In genomic region chr1:161769329-161769728, GRCm38 (mm10) we compare ENCODE assay signal across 44 mouse cellular contexts. TPM values are rescaled to one million over a fixed set of nuclear protein-coding genes. Genes with fewer than 3 reads are reported as not detected.
"Had no signal": no experiment of that assay in that cellular context is flagged by ENCODE, and none has a peak within 500 bp of the region (broad histone marks: within the 10 kb centered on the region; RNA-seq: fewer than 3 reads in every experiment).

No protein-coding gene starts in this region.

- ATAC-seq: hindbrain, embryonic 16.5 days; hindbrain, postnatal 0 days; inflammation-experienced regulatory T-cells, adult 6 months; intestine, embryonic 15.5 days; intestine, embryonic 16.5 days; intestine, postnatal 0 days had no signal

- H3K9ac ChIP-seq: heart, embryonic 13.5 days; heart, embryonic 15.5 days; hindbrain, embryonic 12.5 days; hindbrain, embryonic 13.5 days; hindbrain, embryonic 14.5 days; hindbrain, embryonic 15.5 days; intestine, embryonic 15.5 days; kidney, embryonic 15.5 days had no signal

- H3K27me3 ChIP-seq: heart, embryonic 13.5 days; heart, embryonic 15.5 days; hindbrain, embryonic 12.5 days; hindbrain, embryonic 13.5 days; hindbrain, embryonic 15.5 days; intestine, embryonic 15.5 days; kidney, embryonic 15.5 days had no signal

- H3K36me3 ChIP-seq: heart, embryonic 10.5 days; heart, embryonic 13.5 days; heart, embryonic 15.5 days; hindbrain, embryonic 10.5 days; hindbrain, embryonic 12.5 days; hindbrain, embryonic 13.5 days; hindbrain, embryonic 15.5 days; intestine, embryonic 15.5 days; kidney, embryonic 15.5 days had no signal

- H3K4me2 ChIP-seq: heart, embryonic 11.5 days; heart, embryonic 13.5 days; heart, embryonic 15.5 days; hindbrain, embryonic 12.5 days; hindbrain, embryonic 13.5 days; hindbrain, embryonic 14.5 days; hindbrain, embryonic 15.5 days; intestine, embryonic 15.5 days; kidney, embryonic 15.5 days had no signal

- H3K27ac ChIP-seq: heart, embryonic 10.5 days; heart, embryonic 13.5 days; heart, embryonic 15.5 days; hindbrain, embryonic 10.5 days; hindbrain, embryonic 12.5 days; hindbrain, embryonic 13.5 days; hindbrain, embryonic 14.5 days; hindbrain, embryonic 15.5 days; hindbrain, postnatal 0 days; intestine, embryonic 15.5 days; kidney, embryonic 15.5 days; kidney, postnatal 0 days; layer of hippocampus, adult 2 months; left cerebral cortex, adult 2 months had no signal

- H3K9me3 ChIP-seq: heart, embryonic 10.5 days; heart, embryonic 13.5 days; heart, embryonic 15.5 days; hindbrain, embryonic 10.5 days; hindbrain, embryonic 12.5 days; hindbrain, embryonic 13.5 days; hindbrain, embryonic 15.5 days; intestine, embryonic 15.5 days; kidney, embryonic 15.5 days had no signal

- H3K4me3 ChIP-seq: heart, embryonic 10.5 days; heart, embryonic 13.5 days; heart, embryonic 15.5 days; hindbrain, embryonic 10.5 days; hindbrain, embryonic 12.5 days; hindbrain, embryonic 13.5 days; hindbrain, embryonic 15.5 days; intestine, embryonic 15.5 days; kidney, embryonic 15.5 days; layer of hippocampus, adult 2 months; left cerebral cortex, adult 2 months had no signal

- DNase-seq: heart, postnatal 10 days; heart, postnatal 14 days; heart, postnatal 36 days; heart, postnatal 4 days; kidney, adult 11 months; kidney, adult 18-20 months; kidney, adult 2 months; kidney, adult 8-10 months; kidney, adult 9 months; kidney, postnatal 10 days; kidney, postnatal 14 days; kidney, postnatal 25 days; kidney, postnatal 36 days; kidney, postnatal 4 days; layer of hippocampus, adult 9-11 months; layer of hippocampus, postnatal 36 days had no signal

- H3K4me1 ChIP-seq: heart, embryonic 10.5 days; hindbrain, embryonic 10.5 days; hindbrain, embryonic 12.5 days; hindbrain, embryonic 13.5 days; hindbrain, embryonic 15.5 days; intestine, embryonic 15.5 days; kidney, embryonic 15.5 days had no signal

RNA-seq across cellular contexts. Expression of gene Fasl, which starts 19.0 kb away (rescaled TPM):
- total RNA-seq: heart, postnatal 10 days; heart, postnatal 14 days; heart, postnatal 25 days; heart, postnatal 36 days; heart, postnatal 4 days; layer of hippocampus, adult 18-20 months; layer of hippocampus, postnatal 14 days had no signal
- polyA plus RNA-seq: heart, embryonic 10.5 days; heart, embryonic 11.5 days; heart, embryonic 13.5 days; heart, embryonic 14.5 days; heart, postnatal 0 days; hindbrain, embryonic 10.5 days; hindbrain, embryonic 11.5 days; hindbrain, embryonic 14.5 days; intestine, embryonic 14.5 days; intestine, embryonic 15.5 days; intestine, embryonic 16.5 days; intestine, postnatal 0 days; kidney, embryonic 14.5 days; kidney, embryonic 15.5 days; kidney, embryonic 16.5 days; kidney, postnatal 0 days had no signal
